Mouse (Mus musculus) limb, embryonic 12.5 days (tissue): ENCODE results near the gene Pank4. TPM values are rescaled to one million over a fixed set of nuclear protein-coding genes. Genes with fewer than 3 reads are reported as not detected.
A peak's percentile ranks its signal among the peaks of the same experiment; 100 is the strongest.

ENCODE experiments used
- ATAC-seq: fragments of 200-750 bp; cut with Nextera tagmentation; 2 replicates; pipeline ENCODE4 v1.8.0; 2017; ENCODE audit warnings: low read depth, moderate TSS enrichment; ENCODE audit not compliant: insufficient number of reproducible peaks, insufficient read depth, low FRiP score, low TSS enrichment
- H3K27ac ChIP-seq: fragments of 300-500 bp; sonication (generic); 2 replicates; pipeline ENCODE4 v1.5.1; 2016; ENCODE audit warnings: mild to moderate bottlenecking, moderate library complexity
- H3K27me3 ChIP-seq: fragments of 300-500 bp; sonication (generic); 2 replicates; pipeline ENCODE4 v1.6.1; 2016; ENCODE audit warnings: mild to moderate bottlenecking, moderate library complexity
- H3K36me3 ChIP-seq: fragments of 300-500 bp; sonication (generic); 2 replicates; pipeline ENCODE4 v1.6.1; 2016; ENCODE audit warnings: mild to moderate bottlenecking, moderate library complexity
- H3K4me1 ChIP-seq: fragments of 300-500 bp; sonication (generic); replicated peaks from 2 replicates; pipeline ENCODE4 v1.6.1; 2016
- H3K4me2 ChIP-seq: fragments of 300-500 bp; sonication (generic); 2 replicates; pipeline ENCODE4 v1.6.1; 2016; ENCODE audit warnings: mild to moderate bottlenecking, moderate library complexity
- H3K4me3 ChIP-seq: fragments of 300-500 bp; sonication (generic); replicated peaks from 2 replicates; pipeline ENCODE4 v1.5.1; 2016; ENCODE audit warnings: mild to moderate bottlenecking
- H3K9ac ChIP-seq: fragments of 300-500 bp; sonication (generic); replicated peaks from 2 replicates; pipeline ENCODE4 v1.6.1; 2016; ENCODE audit warnings: mild to moderate bottlenecking, moderate library complexity
- H3K9me3 ChIP-seq: fragments of 300-500 bp; sonication (generic); 2 replicates; pipeline ENCODE4 v1.6.1; 2016; ENCODE audit warnings: mild to moderate bottlenecking, moderate library complexity
- WGBS: fragments of 180-500 bp; shearing (Covaris S2); methylation state at CpG from one replicate; pipeline ENCODE4 v1.1.7; 2016; 5-methylcytosine and 5-hydroxymethylcytosine counted together
- polyA plus RNA-seq: library from polyadenylated mRNA; unstranded; fragments of >200 nt; fragmentation: Nextera tagmentation; extraction: Ambion mirVana; gene quantifications from 2 replicates; pipeline ENCODE4 v1.2.1, GENCODE M21; 2016

The Pank4 gene
- polyA plus RNA-seq, 1 experiment from 2014 or later, result 56.3 TPM

DNA sequence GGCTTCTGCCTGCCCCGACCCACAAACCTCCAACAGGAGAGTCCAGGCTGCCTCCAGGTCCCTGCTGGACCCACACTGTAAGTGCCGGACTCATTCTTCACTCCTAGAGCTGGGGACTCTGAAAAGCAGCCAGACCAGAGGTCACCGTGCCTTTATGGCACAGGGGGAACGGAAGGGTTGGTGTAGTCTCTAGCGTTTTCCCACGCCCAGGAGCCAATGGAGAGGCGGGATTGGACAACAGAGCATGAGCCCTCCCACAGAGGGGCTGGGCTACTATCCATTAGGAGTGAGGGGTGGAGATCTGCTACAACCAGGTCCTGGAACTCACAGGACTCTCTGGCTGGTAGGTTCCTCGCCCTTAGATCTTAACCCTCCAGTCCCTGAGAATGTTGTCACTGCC is 17.6 kb upstream of the Pank4 start:
- Histone ChIP-seq H3K27ac (no peak overlapping the region), H3K9me3 (no peaks in the 10 kb centered on the region), H3K4me1 (peaks cover 25% of the 10 kb centered on the region), H3K9ac (peak overlapping the region; percentile 31; the same call in 1 of the 2 replicates), H3K4me3 (peak overlapping the region; percentile 27), H3K4me2 (peak overlapping the region; percentile 52), H3K27me3 (peaks cover 35% of the 10 kb centered on the region), H3K36me3 (no peaks in the 10 kb centered on the region)
- WGBS, result 3% methylated on average over 8 of the region's 8 CpGs
- peak; percentile 82 for ATAC-seq

DNA sequence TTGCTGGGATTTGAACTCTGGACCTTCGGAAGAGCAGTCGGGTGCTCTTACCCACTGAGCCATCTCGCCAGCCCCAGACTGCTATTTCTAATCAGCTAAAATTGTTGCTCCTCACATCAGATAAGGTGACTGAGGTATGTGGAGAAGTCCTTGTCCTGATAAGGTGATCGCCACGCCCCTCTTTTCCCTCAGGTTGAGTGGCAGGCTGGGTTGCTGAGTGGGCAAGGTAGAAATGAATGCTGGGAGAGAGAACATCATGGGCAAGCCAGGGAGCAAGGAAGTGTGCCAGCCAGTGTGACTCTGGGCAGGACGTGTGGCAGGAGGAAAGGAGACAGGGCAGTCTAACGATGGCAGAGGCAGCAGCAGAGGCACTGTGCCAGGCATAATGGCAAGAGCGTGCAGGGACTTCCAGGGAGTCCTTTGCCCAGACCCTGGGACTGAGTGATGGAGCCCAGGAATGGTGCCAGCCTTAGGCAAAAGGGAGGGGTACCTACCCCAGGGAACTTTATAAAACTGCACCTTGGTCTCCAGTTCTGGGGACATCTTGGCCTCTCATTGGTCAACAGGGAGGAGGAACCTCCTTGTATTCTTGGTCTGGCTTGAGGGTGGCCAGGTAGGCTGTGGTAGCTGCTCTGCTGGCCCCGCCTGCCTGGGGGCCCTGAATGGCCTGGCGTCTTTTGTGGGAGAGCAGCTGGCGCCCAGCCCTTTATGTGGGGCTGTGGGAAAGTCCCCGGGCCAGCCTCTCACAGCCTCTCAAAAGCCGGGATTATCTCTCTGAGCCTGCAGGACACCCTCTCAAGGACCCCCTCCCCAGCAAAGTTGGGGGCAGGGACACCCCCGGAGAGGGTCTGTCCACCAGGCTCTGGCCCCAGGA is 15.6 kb upstream of the Pank4 start:
- H3K27ac ChIP-seq, result no peak overlapping the region
- no peak overlapping the region for H3K4me2 ChIP-seq
- H3K9me3 ChIP-seq, result no peaks in the 10 kb centered on the region
- peaks cover 33% of the 10 kb centered on the region for H3K4me1 ChIP-seq
- H3K9ac ChIP-seq, result no peak overlapping the region
- peaks cover 55% of the 10 kb centered on the region for H3K27me3 ChIP-seq
- H3K36me3 ChIP-seq, result no peaks in the 10 kb centered on the region
- WGBS, result 54% methylated on average over 14 of the region's 14 CpGs
- no peak for ATAC-seq
- no peak overlapping the region for H3K4me3 ChIP-seq

- Histone ChIP-seq H3K4me3 (no peak overlapping the region), H3K9me3 (no peaks in the 10 kb centered on the region), H3K4me2 (no peak overlapping the region), H3K27ac (no peak overlapping the region), H3K9ac (no peak overlapping the region), H3K27me3 (peaks cover 62% of the 10 kb centered on the region), H3K36me3 (no peaks in the 10 kb centered on the region), H3K4me1 (peaks cover 35% of the 10 kb centered on the region)
- WGBS, result 68% methylated on average over 6 of the region's 6 CpGs
- ATAC-seq, result no peak
These were observed 14.9 kb upstream of the Pank4 start for GRCm38 (mm10) chr4:154948940-154949588.

GRCm38 (mm10) chr4:154949589-154949982 is 14.3 kb upstream of the Pank4 start:
- Histone ChIP-seq H3K4me1 (peaks cover 35% of the 10 kb centered on the region), H3K27me3 (peaks cover 67% of the 10 kb centered on the region), H3K9me3 (no peaks in the 10 kb centered on the region), H3K9ac (no peak overlapping the region), H3K4me3 (no peak overlapping the region), H3K27ac (no peak overlapping the region), H3K36me3 (no peaks in the 10 kb centered on the region), H3K4me2 (no peak overlapping the region)
- WGBS, result 17% methylated on average over 16 of the region's 16 CpGs
- ATAC-seq, result no peak

GRCm38 (mm10) chr4:154952461-154953241 is 11.3 kb upstream of the Pank4 start:
- Histone ChIP-seq H3K4me1 (peaks cover 34% of the 10 kb centered on the region), H3K27ac (no peak overlapping the region), H3K9me3 (no peaks in the 10 kb centered on the region), H3K9ac (0 out of 2 replicates have a peak overlapping the region, but pooled peaks have one; percentile 27), H3K4me3 (peak overlapping the region; percentile 6; the same call in 1 of the 2 replicates), H3K27me3 (peaks cover 94% of the 10 kb centered on the region), H3K36me3 (no peaks in the 10 kb centered on the region), H3K4me2 (peak overlapping the region; percentile 8; the same call in 1 of the 2 replicates)
- WGBS, result 2% methylated on average over 26 of the region's 26 CpGs
- ATAC-seq, result no peak

GRCm38 (mm10) chr4:154956604-154957003 is 7.3 kb upstream of the Pank4 start:
- WGBS, result 57% methylated on average over 9 of the region's 9 CpGs
- Histone ChIP-seq H3K4me1 (peaks cover 55% of the 10 kb centered on the region), H3K36me3 (no peaks in the 10 kb centered on the region), H3K9me3 (no peaks in the 10 kb centered on the region), H3K27me3 (peaks cover 98% of the 10 kb centered on the region), H3K27ac (no peak overlapping the region), H3K9ac (no peak overlapping the region), H3K4me2 (no peak overlapping the region), H3K4me3 (no peak overlapping the region)
- no peak for ATAC-seq

DNA sequence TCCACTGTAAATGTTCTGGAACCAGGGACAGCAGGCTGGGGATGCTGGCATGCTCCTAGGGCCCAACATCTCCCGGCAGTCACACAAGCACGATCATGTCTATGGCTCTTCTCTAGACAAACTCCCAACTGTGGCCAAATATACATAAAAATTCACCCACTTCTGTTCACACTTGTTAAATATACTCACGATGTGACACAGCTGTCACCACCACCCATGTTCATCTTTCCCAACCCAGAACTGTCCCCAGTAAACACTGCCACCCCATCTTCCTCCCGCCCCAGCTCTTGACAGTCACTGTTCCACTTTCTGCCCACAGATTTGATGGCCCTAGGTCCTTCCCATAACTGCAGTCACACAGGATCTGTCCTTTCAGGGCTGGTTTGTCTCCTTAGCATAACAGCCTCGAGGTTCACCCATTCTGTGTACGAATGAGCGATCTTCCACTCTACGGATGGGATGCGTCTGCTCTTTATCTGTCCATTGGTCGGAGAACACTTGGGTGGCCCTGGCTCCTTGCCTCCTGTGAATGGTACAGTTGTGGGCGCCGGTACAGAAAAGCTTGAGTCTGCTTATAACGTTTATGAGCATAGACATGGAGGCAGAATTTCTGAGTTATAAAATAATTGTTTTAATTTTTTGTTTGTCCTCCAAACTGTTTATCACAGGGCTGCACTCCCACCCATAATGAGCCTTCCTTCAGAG is 6.5 kb upstream of the Pank4 start:
- no peak for ATAC-seq
- no peak overlapping the region for H3K4me3 ChIP-seq
- H3K9ac ChIP-seq, result no peak overlapping the region
- H3K4me1 ChIP-seq, result peaks cover 62% of the 10 kb centered on the region
- H3K27ac ChIP-seq, result no peak overlapping the region
- H3K4me2 ChIP-seq, result peak overlapping the region; percentile 52
- H3K27me3 ChIP-seq, result peaks cover 98% of the 10 kb centered on the region
- H3K36me3 ChIP-seq, result no peaks in the 10 kb centered on the region
- WGBS, result 60% methylated on average over 13 of the region's 13 CpGs
- H3K9me3 ChIP-seq, result no peaks in the 10 kb centered on the region

GRCm38 (mm10) chr4:154958171-154958570 is 5.8 kb upstream of the Pank4 start:
- ATAC-seq, result peak; percentile 38; the same call in 1 of the 2 replicates
- peak overlapping the region; percentile 20 for H3K4me3 ChIP-seq
- H3K9me3 ChIP-seq, result no peaks in the 10 kb centered on the region

DNA sequence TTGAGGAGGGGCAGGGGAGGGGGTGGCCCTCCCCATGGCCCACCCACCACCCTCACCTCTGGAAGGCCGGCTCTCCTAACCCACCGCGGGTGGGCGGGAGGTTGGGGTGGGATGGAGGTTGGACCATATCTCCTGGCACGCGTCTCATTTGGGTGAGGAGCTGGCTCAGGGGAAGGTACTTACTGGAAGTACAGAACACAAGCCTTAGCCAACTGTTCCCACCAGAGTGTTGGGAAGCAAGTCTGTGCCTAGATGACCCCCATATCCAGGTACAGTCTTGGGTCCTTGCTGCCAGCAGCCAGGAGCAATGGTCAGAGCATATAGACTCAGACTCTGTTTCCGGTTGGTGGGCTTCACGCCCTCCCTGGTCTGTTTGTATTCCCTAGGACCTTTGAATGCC is 5.3 kb upstream of the Pank4 start:
- no peak for ATAC-seq
- Histone ChIP-seq H3K4me2 (peak overlapping the region; percentile 52), H3K36me3 (no peaks in the 10 kb centered on the region), H3K4me1 (peaks cover 64% of the 10 kb centered on the region), H3K27ac (0 out of 2 replicates have a peak overlapping the region, but pooled peaks have one; percentile 35), H3K9me3 (no peaks in the 10 kb centered on the region), H3K9ac (no peak overlapping the region), H3K4me3 (peak overlapping the region; percentile 20; the same call in 1 of the 2 replicates), H3K27me3 (peaks cover 98% of the 10 kb centered on the region)
- 16% methylated on average over 8 of the region's 8 CpGs for WGBS

More at GRCm38 (mm10) chr4:154958171-154958570, 5.8 kb upstream of the Pank4 start:
- Histone ChIP-seq H3K4me1 (peaks cover 63% of the 10 kb centered on the region), H3K27ac (0 out of 2 replicates have a peak overlapping the region, but pooled peaks have one; percentile 35), H3K36me3 (no peaks in the 10 kb centered on the region), H3K9ac (peak overlapping the region; percentile 37; the same call in 1 of the 2 replicates), H3K4me2 (peak overlapping the region; percentile 52), H3K27me3 (peaks cover 98% of the 10 kb centered on the region)
- WGBS, result 1% methylated on average over 15 of the region's 15 CpGs

DNA sequence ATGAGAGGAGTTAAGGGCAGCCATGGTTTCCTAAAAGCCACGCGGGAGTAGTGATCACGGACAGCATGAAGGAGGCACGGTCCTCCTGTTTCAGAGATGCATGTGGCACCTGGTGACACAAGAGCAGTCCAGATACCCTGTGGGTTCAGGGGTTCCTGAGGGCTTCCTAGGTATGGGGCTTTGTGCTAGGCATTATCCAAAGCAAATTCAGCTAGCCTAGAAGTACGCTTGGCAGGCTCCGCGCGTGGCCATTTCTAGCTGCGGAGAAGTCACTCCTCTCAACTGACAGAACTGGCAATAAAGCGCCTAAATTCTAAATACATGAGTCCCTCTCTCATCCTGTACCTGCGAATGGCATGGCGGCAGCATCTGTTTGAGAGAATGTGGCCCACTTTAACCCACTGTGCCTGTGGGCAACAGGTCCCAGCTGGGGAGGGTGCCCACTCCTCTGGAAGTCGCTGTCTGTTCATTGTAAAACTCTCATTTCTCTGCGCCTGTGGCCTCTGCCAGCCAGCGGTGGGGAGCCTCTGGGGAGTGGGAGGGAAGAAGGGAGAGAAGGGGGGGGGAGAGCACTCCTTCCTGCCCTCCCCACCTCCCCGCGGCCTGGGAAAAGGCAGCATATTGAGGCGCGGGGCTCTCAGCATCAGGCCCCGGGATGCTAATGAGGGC is 3.8 kb upstream of the Pank4 start:
- Histone ChIP-seq H3K4me2 (peak overlapping the region; percentile 89), H3K4me1 (peaks cover 70% of the 10 kb centered on the region), H3K36me3 (no peaks in the 10 kb centered on the region), H3K27me3 (peaks cover 84% of the 10 kb centered on the region), H3K4me3 (peak overlapping the region; percentile 46), H3K9ac (peak overlapping the region; percentile 53; the same call in 1 of the 2 replicates), H3K27ac (no peak overlapping the region), H3K9me3 (no peaks in the 10 kb centered on the region)
- whole genome bisulfite sequencing, result 23% methylated on average over 20 of the region's 20 CpGs
- no peak for ATAC-seq
